Mouse (Mus musculus): Measurements from ENCODE around the gene Exoc2. TPM values are rescaled to one million over a fixed set of nuclear protein-coding genes. Genes with fewer than 3 reads are reported as not detected.

Gene Exoc2
- total and polyA plus RNA-seq, 2 experiments from 2014 or later: 13.3 to 15.8 TPM

DNA sequence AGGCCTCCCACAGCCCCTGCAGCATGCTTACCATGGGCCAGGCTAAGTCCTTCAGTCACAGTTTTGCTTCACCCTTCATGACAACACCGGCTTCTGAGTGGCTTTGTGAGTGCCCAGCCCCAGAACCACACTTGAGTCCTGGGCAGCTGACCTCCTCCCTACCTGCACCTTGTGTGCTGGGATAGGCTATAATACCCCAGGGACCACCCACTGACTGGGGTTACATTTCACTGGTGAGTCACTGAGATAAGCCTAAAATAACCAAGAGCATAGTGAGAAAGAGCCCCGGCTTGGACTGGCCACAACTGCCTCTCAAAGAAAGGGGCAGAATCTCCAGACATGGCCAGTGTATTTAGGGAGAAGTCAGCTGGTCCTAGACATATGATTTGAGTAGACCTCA lies 192.0 kb downstream of the Exoc2 start:
- WGBS: 20% methylated on average over 2 of the region's 2 CpGs
- Histone ChIP-seq H3K36me3 (replicated peaks; ENCODE audit: control insufficient read depth, insufficient read depth, low read length) (no peaks in the 10 kb centered on the region), H3K27me3 (ENCODE audit: control insufficient read depth, insufficient read depth, low read length) (no peaks in the 10 kb centered on the region), H3K4me1 (ENCODE audit: control insufficient read depth, insufficient read depth) (peaks cover 14% of the 10 kb centered on the region; the same call in 1 of the 2 replicates), H3K9ac (replicated peaks; ENCODE audit: low read depth, low read length) (no peak overlapping the region), H3K27ac (ENCODE audit: low read depth) (no peak overlapping the region), H3K9me3 (replicated peaks; ENCODE audit: control insufficient read depth, low read length) (no peaks in the 10 kb centered on the region), H3K4me2 (ENCODE audit: low read depth, low read length) (no peak overlapping the region), H3K4me3 (ENCODE audit: low read depth, low read length) (no peak overlapping the region)
- ATAC-seq (ENCODE audit: insufficient read depth, low read depth): peak; percentile 84
- TF ChIP-seq EP300 (IDR thresholded peaks at IDR 0.05; ENCODE audit: low read depth): no peak
- no peak for TF ChIP-seq CTCF (IDR thresholded peaks at IDR 0.05; ENCODE audit: low read depth)
- peak; percentile 32 for DNase-seq (ENCODE audit: low spot score)

DNA sequence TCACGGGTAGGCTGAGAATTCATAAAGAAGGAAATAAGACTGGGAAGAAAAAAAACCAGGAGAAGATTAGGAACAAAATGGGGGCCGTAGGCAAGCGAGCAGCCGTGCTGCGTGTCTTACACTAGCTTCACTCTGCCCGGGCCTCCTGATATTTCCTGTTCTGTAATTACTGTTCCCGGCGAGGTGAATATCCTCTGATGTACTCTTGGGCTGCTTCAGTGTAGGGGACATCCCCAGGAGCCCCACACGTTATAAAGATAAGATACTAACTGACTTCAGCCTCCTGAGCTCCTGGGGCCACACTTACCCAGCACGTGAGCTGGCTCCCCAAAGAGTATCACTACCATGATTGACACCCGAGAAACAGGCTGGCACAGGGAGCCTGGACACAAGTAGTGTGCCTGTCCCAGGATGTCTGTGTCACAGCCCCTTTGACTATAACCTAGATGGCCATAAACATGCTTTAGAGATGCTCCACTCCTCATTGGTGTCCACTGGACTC lies 196.2 kb downstream of the Exoc2 start:
- H3K27ac ChIP-seq (ENCODE audit: low read depth): no peak overlapping the region
- H3K4me2 ChIP-seq (ENCODE audit: low read depth, low read length): no peak overlapping the region
- no peak for DNase-seq (ENCODE audit: low spot score)
- no peak for TF ChIP-seq EP300 (IDR thresholded peaks at IDR 0.05; ENCODE audit: low read depth)
- TF ChIP-seq CTCF (IDR thresholded peaks at IDR 0.05; ENCODE audit: low read depth): no peak
- H3K27me3 ChIP-seq (ENCODE audit: control insufficient read depth, insufficient read depth, low read length): no peaks in the 10 kb centered on the region
- no peaks in the 10 kb centered on the region for H3K9me3 ChIP-seq (replicated peaks; ENCODE audit: control insufficient read depth, low read length)
- H3K4me3 ChIP-seq (ENCODE audit: low read depth, low read length): no peak overlapping the region
- H3K36me3 ChIP-seq (replicated peaks; ENCODE audit: control insufficient read depth, insufficient read depth, low read length): no peaks in the 10 kb centered on the region
- H3K9ac ChIP-seq (replicated peaks; ENCODE audit: low read depth, low read length): no peak overlapping the region
- 39% methylated on average over 11 of the region's 11 CpGs for WGBS
- 0 out of 2 replicates have a peak, but pooled peaks cover 10% of the 10 kb centered on the region for H3K4me1 ChIP-seq (ENCODE audit: control insufficient read depth, insufficient read depth)
- ATAC-seq (ENCODE audit: insufficient read depth, low read depth): no peak

DNA sequence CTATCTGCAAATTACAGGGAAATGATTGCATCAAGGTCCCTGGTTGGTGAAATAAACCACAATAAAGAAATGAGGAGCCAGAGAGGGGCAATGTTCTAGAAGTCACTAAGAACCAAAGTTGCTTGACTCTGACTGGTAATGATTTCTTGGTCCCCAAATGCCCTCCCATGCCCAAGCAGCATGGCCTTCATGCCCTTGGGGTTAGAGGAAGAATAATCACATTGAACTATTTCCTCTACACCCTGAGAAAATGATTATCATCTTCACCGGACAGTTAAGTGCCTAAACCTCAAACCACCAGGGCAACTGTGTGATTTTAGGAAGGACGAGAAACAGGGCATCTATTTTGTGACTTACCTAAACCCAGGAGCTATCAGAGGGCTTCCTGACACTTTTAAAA lies 197.9 kb downstream of the Exoc2 start:
- 78% methylated on average over 2 of the region's 2 CpGs for WGBS
- no peak overlapping the region for H3K4me2 ChIP-seq (ENCODE audit: low read depth, low read length)
- no peak for TF ChIP-seq CTCF (IDR thresholded peaks at IDR 0.05; ENCODE audit: low read depth)
- no peak for TF ChIP-seq EP300 (IDR thresholded peaks at IDR 0.05; ENCODE audit: low read depth)
- no peak overlapping the region for H3K27ac ChIP-seq (ENCODE audit: low read depth)
- no peak overlapping the region for H3K4me3 ChIP-seq (ENCODE audit: low read depth, low read length)
- ATAC-seq (ENCODE audit: insufficient read depth, low read depth): no peak
- no peaks in the 10 kb centered on the region for H3K4me1 ChIP-seq (ENCODE audit: control insufficient read depth, insufficient read depth)
- no peaks in the 10 kb centered on the region for H3K36me3 ChIP-seq (replicated peaks; ENCODE audit: control insufficient read depth, insufficient read depth, low read length)
- H3K9ac ChIP-seq (replicated peaks; ENCODE audit: low read depth, low read length): no peak overlapping the region
- H3K9me3 ChIP-seq (replicated peaks; ENCODE audit: control insufficient read depth, low read length): no peaks in the 10 kb centered on the region
- no peak for DNase-seq (ENCODE audit: low spot score)
- H3K27me3 ChIP-seq (ENCODE audit: control insufficient read depth, insufficient read depth, low read length): no peaks in the 10 kb centered on the region

DNA sequence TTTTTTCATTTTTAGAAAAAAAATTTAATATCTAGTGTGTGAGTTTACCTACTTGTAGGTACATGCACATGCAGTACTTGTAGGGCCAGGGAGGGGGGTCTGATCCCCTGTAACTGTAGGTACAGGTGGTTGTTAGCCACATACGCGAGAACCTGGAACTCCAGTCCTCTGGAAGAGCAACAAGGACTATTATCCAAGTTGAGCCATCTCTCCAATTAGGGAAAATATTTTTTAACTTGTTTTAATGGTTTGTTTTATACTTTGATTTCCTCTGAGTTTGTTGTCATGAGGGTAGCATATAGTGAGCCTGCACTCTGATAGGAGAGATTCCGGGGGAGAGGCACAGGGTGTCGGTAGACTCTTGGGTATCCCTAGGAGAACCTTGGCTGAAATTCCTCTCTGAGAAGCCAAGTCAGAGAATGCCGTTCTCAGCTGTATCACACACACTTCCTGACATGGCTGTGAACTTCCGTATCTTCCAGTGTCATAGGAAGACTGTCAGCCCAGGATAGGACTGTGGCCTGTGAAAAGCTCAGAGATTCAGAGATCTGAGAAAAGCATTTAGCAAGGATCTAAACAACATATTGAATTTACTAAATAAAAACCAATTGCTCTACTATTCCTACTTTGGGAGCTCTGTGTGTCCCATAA lies 206.3 kb downstream of the Exoc2 start:
- H3K27me3 ChIP-seq (ENCODE audit: control insufficient read depth, insufficient read depth, low read length): no peaks in the 10 kb centered on the region
- ATAC-seq (ENCODE audit: insufficient read depth, low read depth) (no peak), DNase-seq (ENCODE audit: low spot score) (no peak)
- no peak overlapping the region for H3K4me3 ChIP-seq (ENCODE audit: low read depth, low read length)
- no peaks in the 10 kb centered on the region for H3K4me1 ChIP-seq (ENCODE audit: control insufficient read depth, insufficient read depth)
- H3K36me3 ChIP-seq (replicated peaks; ENCODE audit: control insufficient read depth, insufficient read depth, low read length): no peaks in the 10 kb centered on the region
- no peaks in the 10 kb centered on the region for H3K9me3 ChIP-seq (replicated peaks; ENCODE audit: control insufficient read depth, low read length)
- TF ChIP-seq EP300 (IDR thresholded peaks at IDR 0.05; ENCODE audit: low read depth) (no peak), CTCF (IDR thresholded peaks at IDR 0.05; ENCODE audit: low read depth) (no peak)
- no peak overlapping the region for H3K9ac ChIP-seq (replicated peaks; ENCODE audit: low read depth, low read length)
- 50% methylated on average over 6 of the region's 6 CpGs for WGBS
- H3K27ac ChIP-seq (ENCODE audit: low read depth): no peak overlapping the region
- H3K4me2 ChIP-seq (ENCODE audit: low read depth, low read length): no peak overlapping the region

DNA sequence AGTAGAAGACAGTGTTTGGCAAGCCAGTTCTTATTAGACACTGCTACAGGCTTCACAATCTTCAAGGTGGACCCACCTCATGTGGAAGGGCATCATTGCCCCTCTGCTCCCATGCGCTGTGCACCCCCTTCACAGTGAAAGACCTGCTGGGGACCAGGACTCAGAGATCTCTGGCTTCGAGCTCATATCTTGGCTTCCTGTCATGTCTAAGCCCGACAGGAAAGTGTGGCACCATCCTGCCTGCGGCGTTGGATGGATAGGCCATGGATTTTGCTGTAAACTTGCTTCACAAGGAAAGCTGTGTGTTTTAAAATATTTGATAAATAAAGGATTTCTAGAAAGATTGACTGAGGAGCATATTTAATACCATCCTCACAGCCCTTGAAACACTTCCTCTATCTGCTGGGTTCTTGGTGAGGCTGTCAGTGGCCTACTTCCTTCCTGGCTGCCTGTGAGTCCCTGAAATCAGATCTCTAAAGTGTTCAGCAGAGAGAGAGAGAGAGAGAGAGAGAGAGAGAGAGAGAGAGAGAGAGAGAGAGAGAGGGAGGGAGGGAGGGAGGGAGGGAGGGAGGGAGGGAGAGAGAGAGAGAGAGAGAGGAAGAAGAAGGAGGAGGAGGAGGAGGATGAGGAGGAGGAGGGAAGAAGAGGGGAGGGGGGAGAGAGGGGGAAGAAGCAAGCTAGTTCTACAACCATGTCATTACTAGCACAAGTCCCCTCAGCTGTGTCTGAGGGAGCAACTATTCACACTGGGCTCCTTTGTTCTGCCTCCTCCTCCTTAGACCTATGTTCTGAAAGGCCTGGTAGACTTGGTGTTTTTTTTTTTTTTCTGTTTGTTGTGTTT lies 207.0 kb downstream of the Exoc2 start:
- H3K9me3 ChIP-seq (replicated peaks; ENCODE audit: control insufficient read depth, low read length): no peaks in the 10 kb centered on the region
- H3K36me3 ChIP-seq (replicated peaks; ENCODE audit: control insufficient read depth, insufficient read depth, low read length): no peaks in the 10 kb centered on the region
- TF ChIP-seq CTCF (IDR thresholded peaks at IDR 0.05; ENCODE audit: low read depth): no peak
- TF ChIP-seq EP300 (IDR thresholded peaks at IDR 0.05; ENCODE audit: low read depth): no peak
- WGBS: 84% methylated on average over 5 of the region's 5 CpGs
- no peak overlapping the region for H3K9ac ChIP-seq (replicated peaks; ENCODE audit: low read depth, low read length)
- ATAC-seq (ENCODE audit: insufficient read depth, low read depth) (no peak), DNase-seq (ENCODE audit: low spot score) (no peak)
- no peak overlapping the region for H3K4me2 ChIP-seq (ENCODE audit: low read depth, low read length)
- H3K4me1 ChIP-seq (ENCODE audit: control insufficient read depth, insufficient read depth): no peaks in the 10 kb centered on the region
- H3K27me3 ChIP-seq (ENCODE audit: control insufficient read depth, insufficient read depth, low read length): no peaks in the 10 kb centered on the region
- H3K27ac ChIP-seq (ENCODE audit: low read depth): no peak overlapping the region
- H3K4me3 ChIP-seq (ENCODE audit: low read depth, low read length): no peak overlapping the region
